Mouse (Mus musculus) brain, embryonic 14.5 days (tissue): ENCODE results near the gene Rgl1.

Experiments used
- CTCF ChIP-seq: fragments of 200-500 bp; IDR thresholded peaks from 2 replicates; pipeline ENCODE4 v1.5.1; 2012; ENCODE audit warnings: inconsistent platforms, mild to moderate bottlenecking, moderate library complexity, borderline replicate concordance; ENCODE audit not compliant: insufficient read depth, insufficient read length; ENCODE audit errors: extremely low read depth
- POLR2A ChIP-seq: fragments of 200-500 bp; IDR thresholded peaks from 2 replicates; pipeline ENCODE4 v1.6.1; 2012; ENCODE audit warnings: mild to moderate bottlenecking, inconsistent platforms, borderline replicate concordance; ENCODE audit not compliant: poor library complexity, insufficient read depth, insufficient read length, severe bottlenecking; ENCODE audit errors: extremely low read depth

DNA sequence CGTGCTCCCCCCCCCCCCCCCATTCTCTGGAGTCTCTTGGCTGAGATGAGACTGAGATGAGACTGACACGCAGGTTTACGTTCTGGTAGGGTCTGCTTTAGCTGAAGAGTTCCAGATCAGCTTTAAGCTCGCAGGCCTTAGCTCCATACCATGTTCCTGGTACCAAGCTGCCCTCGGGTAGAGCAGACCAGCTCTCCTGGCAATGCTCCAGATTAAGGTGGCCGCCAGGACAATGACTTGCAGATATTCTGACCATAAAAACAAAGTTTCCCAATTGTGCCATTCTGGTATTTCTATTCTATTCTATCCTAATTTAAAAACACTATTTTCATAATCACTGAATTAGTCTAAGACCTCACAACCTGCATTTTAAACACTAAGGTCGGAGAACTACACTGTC is 157.1 kb downstream of the Rgl1 start:
- TF ChIP-seq POLR2A (no peak), CTCF (no peak)
